Mouse (Mus musculus) gastrocnemius, adult 2 months (tissue): ENCODE measurements around the gene Ctnna2. TPM values are rescaled to one million over a fixed set of nuclear protein-coding genes. Genes with fewer than 3 reads are reported as not detected.

Experiments used
- DNase-seq: peaks from one replicate; pipeline ENCODE4 v3.0.0; 2022
- H3K27ac ChIP-seq: fragments of 200-600 bp; 2 replicates; pipeline ENCODE4 v1.8.1; 2022; ENCODE audit warnings: mild to moderate bottlenecking
- H3K4me3 ChIP-seq: fragments of 200-600 bp; 2 replicates; pipeline ENCODE4 v1.8.1; 2022; ENCODE audit warnings: mild to moderate bottlenecking, moderate library complexity
- CTCF ChIP-seq: fragments of 200-600 bp; IDR thresholded peaks from 2 replicates; pipeline ENCODE4 v1.8.1; 2022; ENCODE audit warnings: antibody characterized with exemption, mild to moderate bottlenecking, moderate library complexity
- intact Hi-C: fragments of 180-260 bp; cut with DNase I; formaldehyde crosslinking; loops from one replicate; pipeline ENCODE4 v1.15.1; 2025
- total RNA-seq, 2 experiments: library from RNA; stranded (reverse); gene quantifications; 2 replicates each; pipeline ENCODE4 v1.2.3; 2021

Ctnna2 gene
- total RNA-seq, 2 experiments from 2014 or later, result not detected

- no peak overlapping the region for H3K27ac ChIP-seq
- intact Hi-C loops, result no loop called here
- no peak for TF ChIP-seq CTCF
- H3K4me3 ChIP-seq, result no peak overlapping the region
- DNase-seq, result no peak
Observed at GRCm38 (mm10) chr6:77253480-77253879, 726.0 kb downstream of the Ctnna2 start.

GRCm38 (mm10) chr6:77243541-77244231 lies 735.8 kb downstream of the Ctnna2 start:
- no peak for TF ChIP-seq CTCF
- peak overlapping the region; percentile 58 for H3K4me3 ChIP-seq
- DNase-seq, result peak; percentile 12
- H3K27ac ChIP-seq, result no peak overlapping the region
- intact Hi-C loops, result no loop called here

DNA sequence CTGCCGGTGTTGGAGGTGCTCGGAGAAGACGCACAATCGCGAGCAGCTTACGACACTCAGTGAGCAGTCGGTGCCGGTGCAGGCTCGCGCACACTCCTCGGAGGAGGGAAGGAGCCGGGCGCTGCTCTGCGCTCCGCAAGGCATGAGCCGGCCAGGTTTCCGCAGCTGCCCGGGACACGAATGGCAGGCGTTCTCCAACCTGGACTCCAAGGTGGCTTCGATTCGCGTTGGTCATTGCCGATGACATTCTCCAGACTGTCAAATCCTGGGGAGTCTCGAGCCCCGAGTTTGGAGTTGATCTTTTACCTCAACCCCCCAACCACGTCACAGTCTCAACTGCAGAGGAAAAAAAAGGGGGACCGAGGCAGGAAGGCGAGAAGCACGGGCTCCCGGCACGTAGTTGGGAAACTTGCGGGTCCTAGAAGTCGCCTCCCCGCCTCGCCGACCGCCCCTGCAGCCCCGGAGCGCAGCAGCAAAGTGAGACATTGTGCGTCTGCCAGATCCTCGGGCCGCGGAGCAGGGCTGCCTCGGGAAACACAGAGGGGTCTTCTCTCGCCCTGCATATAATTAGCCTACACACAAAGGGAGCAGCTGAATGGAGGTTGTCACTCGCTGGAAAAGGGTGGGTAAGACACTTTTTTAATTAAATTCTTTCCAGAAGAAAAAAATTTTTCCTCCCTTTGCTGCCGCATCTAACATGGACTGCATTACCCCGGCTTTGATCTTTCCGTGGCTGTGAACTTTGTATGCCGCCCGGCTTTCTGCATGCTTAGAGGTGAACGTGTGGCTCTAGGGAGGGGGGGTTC lies 736.7 kb downstream of the Ctnna2 start, which contains the start of gene Lrrtm1:
Lrrtm1 (plus strand) TSS at position 89 of the 806 bp plus-strand sequence.
- DNase-seq, result peak; percentile 20
- Histone ChIP-seq H3K27ac (no peak within 1 kb of the TSS), H3K4me3 (peak within 1 kb of the TSS; percentile 58)
- intact Hi-C loops, result no loop called here
- no peak for TF ChIP-seq CTCF

DNA sequence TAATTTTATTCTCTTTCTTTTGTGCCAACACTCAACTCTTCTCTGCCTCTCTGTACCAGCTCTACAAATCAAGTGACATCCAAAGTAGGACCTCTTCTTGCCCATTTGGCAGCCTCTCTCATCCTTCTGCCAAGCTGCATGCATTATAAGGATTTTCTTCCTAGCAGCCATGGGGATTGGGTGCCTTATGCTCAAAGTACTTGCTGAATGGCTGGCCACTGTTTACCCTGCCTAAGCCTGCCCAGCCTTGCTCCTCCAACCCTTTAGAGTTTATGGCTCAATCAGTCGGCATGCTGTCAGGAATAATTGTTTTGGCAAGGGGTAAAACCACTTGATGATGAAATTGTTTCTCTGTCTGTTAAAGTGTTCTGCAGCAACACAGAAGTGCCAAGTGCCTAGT lies 739.1 kb downstream of the Ctnna2 start:
- H3K4me3 ChIP-seq, result no peak overlapping the region
- no peak for DNase-seq
- H3K27ac ChIP-seq, result no peak overlapping the region
- no peak for TF ChIP-seq CTCF
- intact Hi-C loops, result no loop called here

GRCm38 (mm10) chr6:77222849-77223638 lies 756.5 kb downstream of the Ctnna2 start:
- H3K27ac ChIP-seq, result no peak overlapping the region
- peak; percentile 13 for DNase-seq
- intact Hi-C loops, result no loop called here
- no peak for TF ChIP-seq CTCF
- no peak overlapping the region for H3K4me3 ChIP-seq

DNA sequence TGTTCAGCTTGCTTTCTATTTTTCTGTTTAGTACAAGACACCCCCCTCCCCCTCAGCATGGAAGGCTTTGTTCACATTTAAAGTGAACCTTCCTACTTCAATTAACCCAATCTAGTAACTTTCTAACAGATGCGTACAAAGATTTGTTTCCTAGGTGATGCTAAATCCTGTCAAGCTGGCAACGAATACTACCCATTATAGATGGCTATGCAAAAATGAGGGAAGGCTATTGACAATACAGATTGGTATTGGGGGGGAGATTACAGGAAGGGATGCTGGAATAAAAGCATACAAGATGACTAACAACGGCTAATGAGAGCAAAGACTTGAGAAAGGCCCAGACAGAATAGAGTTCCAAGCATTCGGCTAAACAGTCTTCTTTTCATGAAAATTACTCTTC lies 758.7 kb downstream of the Ctnna2 start:
- no peak overlapping the region for H3K27ac ChIP-seq
- no peak for TF ChIP-seq CTCF
- no peak for DNase-seq
- intact Hi-C loops, result no loop called here
- no peak overlapping the region for H3K4me3 ChIP-seq

DNA sequence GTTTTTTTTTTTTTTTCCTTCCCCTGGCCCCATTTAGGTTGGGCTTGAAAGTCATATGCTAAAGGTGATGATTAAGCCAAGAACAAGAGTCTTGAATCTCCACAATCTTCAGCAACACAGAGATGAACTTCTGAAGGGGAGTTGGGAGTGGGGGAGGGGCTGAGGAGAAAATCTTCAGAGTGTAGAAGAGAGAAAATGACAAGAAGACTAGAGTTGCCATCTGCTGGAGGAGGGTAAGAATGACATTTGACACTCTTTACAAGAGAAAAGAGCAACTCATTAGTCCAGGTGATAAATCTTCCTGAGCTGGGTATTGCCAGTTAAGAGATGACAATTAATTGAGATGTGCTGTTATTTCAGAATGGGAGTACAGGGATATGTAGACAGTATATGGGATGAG lies 760.6 kb downstream of the Ctnna2 start:
- H3K4me3 ChIP-seq, result no peak overlapping the region
- intact Hi-C loops, result no loop called here
- no peak overlapping the region for H3K27ac ChIP-seq
- no peak for DNase-seq
- TF ChIP-seq CTCF, result no peak

- TF ChIP-seq CTCF, result no peak
- intact Hi-C loops, result no loop called here
- DNase-seq, result no peak
- Histone ChIP-seq H3K27ac (no peak overlapping the region), H3K4me3 (no peak overlapping the region)
Observed at GRCm38 (mm10) chr6:77215322-77215721, 764.2 kb downstream of the Ctnna2 start.

DNA sequence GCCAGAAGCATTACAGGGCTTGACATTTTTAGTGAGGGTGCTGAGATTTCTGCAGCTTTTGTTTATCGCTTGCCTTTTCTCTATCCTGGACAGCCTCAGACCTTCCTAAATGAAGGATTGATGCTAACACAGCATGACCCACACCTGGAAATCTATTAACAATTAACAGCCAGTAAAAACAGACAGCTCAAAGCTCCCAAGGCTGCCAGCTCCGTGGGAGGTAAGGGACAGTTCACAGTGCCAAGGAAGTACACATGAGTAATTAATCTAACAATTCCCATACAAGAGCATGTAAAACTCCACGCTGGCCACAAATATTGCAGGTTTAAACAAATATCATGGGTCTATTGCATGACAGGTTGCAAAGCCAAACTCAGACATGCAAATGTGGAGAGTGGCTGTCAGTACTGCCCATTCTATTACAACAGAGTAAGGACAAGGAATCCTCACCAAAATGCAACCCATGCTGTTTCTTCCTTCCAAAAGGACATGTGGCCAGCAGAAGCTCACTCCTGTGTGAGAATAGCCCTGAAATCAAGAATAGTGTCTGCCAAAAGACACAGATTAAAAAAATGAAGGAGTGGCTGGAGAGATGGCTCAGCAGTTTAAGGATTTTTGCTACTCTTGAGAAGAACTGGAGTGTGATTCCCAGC lies 765.6 kb downstream of the Ctnna2 start:
- Histone ChIP-seq H3K4me3 (no peak overlapping the region), H3K27ac (no peak overlapping the region)
- TF ChIP-seq CTCF, result no peak
- no peak for DNase-seq
- intact Hi-C loops, result no loop called here

DNA sequence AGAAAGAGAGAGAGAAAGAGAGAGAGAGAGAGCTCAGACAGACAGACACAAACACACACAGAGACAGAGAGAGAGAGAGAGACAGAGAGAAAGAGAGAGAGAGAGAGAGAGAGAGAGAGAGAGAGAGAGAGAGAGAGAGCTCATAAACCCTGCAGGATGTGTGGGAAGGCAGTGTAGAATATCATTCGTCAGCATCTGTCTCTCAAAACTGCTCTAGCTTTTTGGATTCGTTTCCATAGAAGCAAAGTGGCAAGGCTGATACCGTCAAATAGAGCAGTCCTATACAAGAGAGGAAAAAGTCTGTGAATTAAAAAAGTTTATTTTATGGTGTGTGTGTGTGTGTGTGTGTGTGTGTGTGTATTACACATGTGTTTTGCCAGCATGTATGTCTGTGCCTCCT lies 769.6 kb downstream of the Ctnna2 start:
- no peak overlapping the region for H3K27ac ChIP-seq
- DNase-seq, result no peak
- no peak for TF ChIP-seq CTCF
- H3K4me3 ChIP-seq, result no peak overlapping the region
- intact Hi-C loops, result no loop called here

DNA sequence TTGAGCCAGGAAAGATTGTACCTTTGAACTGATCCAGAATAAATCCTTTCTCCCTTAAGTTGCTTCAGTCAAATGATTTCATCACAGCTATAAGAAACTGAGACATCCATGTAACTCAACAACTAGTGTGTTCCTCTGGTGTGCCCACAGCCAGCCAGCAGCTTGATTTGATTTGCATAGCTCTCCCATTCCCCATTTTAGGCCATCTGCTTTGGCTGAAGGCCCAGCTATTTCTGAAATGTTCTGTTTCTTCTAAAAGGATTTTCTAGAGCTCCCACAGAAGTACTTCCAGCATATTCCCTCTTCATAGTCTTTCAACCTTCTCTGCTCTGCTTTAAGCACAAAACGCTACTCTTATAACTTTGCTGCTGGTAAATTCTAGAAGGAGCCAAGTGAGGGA lies 770.3 kb downstream of the Ctnna2 start:
- intact Hi-C loops, result no loop called here
- Histone ChIP-seq H3K4me3 (no peak overlapping the region), H3K27ac (no peak overlapping the region)
- no peak for TF ChIP-seq CTCF
- no peak for DNase-seq

GRCm38 (mm10) chr6:77199375-77199774 lies 780.1 kb downstream of the Ctnna2 start:
- no peak overlapping the region for H3K27ac ChIP-seq
- DNase-seq, result no peak
- no peak overlapping the region for H3K4me3 ChIP-seq
- intact Hi-C loops, result no loop called here
- no peak for TF ChIP-seq CTCF
